Mouse (Mus musculus): Measurements from ENCODE around the gene Sidt1. TPM values are rescaled to one million over a fixed set of nuclear protein-coding genes. Genes with fewer than 3 reads are reported as not detected.

The Sidt1 gene
- total RNA-seq (2014; fragmentation: Nextera tagmentation) (1.7 and 2.0 TPM in 2 replicates), total RNA-seq (2017) (not detected in 2 replicates)

DNA sequence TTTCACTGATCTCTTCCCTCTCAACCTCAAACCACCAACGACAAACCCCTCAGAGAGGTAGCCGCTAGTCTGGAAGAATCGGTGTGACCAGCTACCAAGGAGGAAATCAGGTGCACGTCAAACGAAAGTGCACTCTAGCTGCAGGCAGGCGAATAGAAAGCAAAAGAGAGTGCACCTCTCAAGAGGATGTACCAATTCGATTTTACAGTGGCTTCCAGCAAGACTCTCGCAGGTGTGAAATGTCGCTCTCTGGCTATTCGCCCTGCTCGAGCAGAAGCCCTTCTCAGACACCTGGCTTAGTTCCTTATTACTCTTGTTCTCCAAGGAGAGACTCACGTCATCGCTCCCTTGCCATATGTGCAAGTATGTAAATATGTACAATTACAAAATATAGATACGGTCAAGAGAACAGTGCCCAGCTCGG lies at the start of gene Sidt1:
TSS of gene Sidt1 (minus strand) at position 336 of the 424 bp plus-strand sequence.
- ATAC-seq (replicated peaks; ENCODE audit: low FRiP score, low TSS enrichment, poor library complexity, severe bottlenecking): peak; percentile 32; the same call in 1 of the 2 replicates

DNA sequence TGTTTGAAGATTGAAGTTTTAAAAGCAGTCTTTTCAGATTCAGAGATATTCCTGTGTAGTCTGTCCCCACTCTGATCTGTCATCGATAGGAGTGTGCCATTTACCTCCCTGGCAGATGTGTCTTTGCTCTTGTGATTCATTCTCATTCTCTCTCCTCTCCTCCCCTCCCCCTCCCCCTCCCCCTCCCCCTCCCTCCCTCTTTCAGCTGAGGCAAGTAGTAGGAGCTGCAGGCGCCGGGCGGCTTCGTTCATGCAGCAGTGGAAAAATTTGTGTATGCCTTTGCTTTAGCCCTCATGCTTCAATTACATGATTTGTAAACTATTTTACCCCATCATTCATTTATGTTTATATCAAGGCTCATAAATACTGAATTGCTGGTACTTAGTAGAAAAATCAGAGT lies 48.6 kb upstream of the Sidt1 start:
- no peak for ATAC-seq (replicated peaks; ENCODE audit: low FRiP score, low TSS enrichment, poor library complexity, severe bottlenecking)

DNA sequence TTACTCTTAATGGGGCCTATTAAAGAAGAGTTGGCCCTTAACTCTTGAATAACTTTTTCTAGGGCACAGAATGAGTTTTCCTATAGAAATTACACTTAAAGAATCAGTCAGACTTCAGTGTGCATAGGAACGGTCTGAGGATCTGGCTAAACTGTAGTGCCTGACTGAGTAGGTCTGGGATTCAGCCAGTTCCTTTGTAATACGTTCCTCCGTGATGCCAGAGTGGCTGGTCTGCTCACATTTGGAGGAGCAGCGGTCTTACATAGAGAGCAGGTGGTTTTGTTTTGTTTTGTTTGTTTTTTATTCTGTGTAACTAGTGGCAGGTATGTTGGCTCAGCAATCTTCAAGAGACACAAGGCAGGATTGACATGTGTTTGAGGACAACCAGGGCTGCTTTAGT lies 47.0 kb upstream of the Sidt1 start:
- ATAC-seq (replicated peaks; ENCODE audit: low FRiP score, low TSS enrichment, poor library complexity, severe bottlenecking): no peak

DNA sequence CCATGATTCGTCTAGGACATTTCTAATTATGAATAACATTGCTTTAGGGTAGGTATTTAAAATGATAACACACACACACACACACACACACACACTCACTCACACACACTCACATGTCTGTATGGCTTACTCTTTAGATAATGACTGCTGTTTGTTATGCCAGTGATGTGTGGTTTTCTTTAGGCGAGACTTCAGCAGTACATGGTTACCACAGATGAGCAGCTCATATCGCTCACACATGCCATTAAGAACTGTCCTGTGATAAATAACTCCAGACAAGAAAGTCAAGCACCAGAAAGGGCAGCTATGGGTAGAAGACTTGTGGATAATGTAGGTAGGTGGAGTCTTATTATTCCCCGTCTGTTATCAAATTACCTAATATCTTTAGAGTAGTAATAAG lies 42.5 kb upstream of the Sidt1 start:
- ATAC-seq (replicated peaks; ENCODE audit: low FRiP score, low TSS enrichment, poor library complexity, severe bottlenecking): peak; percentile 91

DNA sequence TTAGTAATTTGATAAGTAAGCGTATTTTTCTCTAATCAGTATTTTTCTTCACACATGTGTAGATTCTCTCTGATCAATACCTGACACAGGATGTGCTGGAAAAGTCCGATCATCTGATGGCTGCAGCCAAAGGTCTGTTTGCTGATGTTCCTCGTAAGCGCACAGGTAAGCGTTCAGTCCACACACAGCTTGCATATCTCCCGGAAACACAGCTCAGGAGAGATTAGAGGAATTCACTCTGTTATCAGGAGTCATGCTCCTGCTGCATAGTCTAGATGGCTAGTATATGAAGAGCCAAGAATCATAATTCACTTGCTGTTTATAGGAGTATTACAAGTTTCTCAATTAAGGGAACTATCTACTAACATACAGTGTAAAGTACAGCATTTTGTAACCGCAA lies 32.5 kb upstream of the Sidt1 start:
- peak; percentile 92 for ATAC-seq (replicated peaks; ENCODE audit: low FRiP score, low TSS enrichment, poor library complexity, severe bottlenecking)

DNA sequence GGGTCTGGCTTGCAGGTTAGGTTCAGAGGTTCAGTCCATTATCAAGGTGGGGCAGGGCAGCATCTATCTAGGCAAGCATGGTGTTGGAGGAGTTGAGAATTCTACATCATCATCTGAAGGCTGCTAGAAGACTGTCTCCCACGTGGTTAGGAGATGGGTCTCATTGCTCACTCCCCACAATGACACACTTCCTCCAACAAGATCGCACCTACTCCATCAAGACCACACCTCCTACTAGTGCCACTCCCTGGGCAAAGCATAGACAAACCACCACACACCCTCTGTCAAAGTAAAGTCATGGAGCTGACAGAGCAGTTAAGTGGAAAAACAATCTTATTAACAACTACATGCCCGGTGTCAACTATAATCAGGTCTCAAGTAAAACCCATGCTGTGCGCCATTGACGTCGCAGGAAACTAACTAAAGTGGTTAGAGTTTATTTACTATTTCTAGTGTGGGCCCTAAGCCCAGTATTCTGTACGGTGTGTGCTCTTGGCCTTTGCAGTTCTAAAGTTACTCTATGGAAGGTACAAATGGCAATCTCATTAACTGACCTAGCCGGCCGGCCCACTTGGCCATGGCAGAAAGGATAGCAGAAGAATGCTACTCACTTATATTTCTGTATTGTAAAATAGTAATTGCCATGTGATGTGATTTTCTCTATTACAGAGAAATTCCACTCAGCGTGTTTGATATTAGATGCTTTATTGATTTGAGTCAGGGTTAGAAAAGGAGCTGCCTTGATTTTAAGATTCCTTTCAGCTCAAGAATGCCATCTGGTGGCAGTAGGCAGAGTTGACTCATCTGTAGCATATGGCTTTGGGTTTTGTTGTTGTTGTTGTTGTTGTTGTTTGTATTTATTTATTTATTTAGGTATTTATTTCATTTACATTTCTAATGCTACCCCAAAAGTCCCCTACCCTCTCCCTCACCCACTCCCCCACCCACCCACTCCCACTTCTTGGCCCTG lies 29.2 kb upstream of the Sidt1 start:
- ATAC-seq (replicated peaks; ENCODE audit: low FRiP score, low TSS enrichment, poor library complexity, severe bottlenecking): no peak

DNA sequence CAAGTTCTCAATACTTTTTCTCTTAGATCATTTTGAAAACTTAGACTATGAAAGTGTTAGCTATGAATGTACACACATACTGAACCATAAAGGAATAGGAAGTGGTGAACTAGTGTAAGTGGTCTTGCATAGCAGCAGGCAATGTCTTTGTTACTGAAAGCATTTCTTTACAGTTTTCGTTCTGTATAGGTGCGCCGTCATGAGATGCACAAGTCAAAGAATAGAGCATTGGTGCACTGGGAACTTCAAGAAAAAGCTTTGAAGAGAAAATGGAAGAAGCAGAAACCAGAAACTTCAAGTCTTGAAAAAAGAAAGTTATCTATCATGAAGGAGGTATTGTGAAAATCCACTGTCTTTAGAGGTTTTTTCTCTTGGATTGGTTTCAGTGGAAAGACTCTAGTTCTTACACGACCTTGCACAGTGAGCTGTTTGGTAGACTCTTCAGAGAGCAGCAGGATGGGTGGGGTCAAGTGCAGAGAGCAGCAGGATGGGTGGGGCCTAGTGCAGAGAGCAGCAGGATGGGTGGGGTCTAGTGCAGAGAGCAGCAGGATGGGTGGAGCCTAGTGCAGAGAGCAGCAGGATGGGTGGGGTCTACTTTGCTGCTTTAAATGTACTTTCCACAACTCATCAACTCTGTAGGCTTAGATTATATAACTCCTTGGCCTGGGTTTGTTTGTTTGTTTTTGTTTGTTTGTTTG lies 24.7 kb upstream of the Sidt1 start:
- peak; percentile 100 for ATAC-seq (replicated peaks; ENCODE audit: low FRiP score, low TSS enrichment, poor library complexity, severe bottlenecking)

DNA sequence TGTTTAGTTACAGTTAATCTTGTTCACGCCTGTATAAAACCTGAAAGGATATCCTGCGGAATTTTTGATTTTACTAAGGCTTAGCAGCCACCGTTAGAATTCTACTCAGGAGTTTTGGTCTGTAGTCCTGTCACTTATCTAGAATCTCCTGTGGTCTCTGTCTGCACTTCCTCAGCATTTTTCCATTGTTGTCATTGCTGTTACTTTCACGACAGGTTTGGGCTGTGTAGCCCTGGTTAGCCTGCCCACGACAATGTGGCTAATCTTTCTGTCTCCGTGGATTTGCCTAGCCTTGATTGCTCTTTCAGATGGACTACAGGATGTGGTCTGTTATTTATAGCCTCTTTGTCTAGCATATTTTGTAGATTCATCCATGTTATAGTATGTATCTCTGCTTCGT lies 23.3 kb upstream of the Sidt1 start:
- ATAC-seq (replicated peaks; ENCODE audit: low FRiP score, low TSS enrichment, poor library complexity, severe bottlenecking): peak; percentile 44; the same call in 1 of the 2 replicates

DNA sequence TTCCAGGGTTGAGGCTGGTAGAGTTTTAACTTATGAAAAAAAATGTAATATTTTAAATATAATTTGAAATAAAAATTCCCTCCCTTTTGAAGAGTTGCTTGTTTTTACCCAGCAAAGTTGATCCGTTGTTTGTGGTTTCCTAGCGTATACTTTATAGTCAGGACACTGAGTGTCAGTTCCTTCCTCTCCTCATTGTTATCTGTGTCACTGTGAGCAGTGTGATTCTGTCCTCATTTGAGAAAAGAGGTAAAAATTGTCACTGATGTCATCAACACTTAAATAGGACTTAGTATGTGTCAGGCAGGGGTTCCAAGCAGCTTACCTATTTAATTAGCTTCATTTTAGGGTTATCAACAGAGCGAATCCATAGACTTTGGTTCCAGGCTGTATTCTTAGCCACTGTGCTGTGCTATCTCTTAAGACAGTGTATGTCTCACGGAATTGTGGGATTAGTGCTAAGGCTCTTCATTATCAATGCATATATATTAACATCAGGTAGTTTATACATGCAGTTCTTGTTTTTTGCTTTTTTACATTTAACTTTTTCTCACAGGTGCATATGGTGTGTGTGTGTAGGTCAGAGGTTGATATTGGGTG lies 16.9 kb upstream of the Sidt1 start:
- ATAC-seq (replicated peaks; ENCODE audit: low FRiP score, low TSS enrichment, poor library complexity, severe bottlenecking): peak; percentile 31

DNA sequence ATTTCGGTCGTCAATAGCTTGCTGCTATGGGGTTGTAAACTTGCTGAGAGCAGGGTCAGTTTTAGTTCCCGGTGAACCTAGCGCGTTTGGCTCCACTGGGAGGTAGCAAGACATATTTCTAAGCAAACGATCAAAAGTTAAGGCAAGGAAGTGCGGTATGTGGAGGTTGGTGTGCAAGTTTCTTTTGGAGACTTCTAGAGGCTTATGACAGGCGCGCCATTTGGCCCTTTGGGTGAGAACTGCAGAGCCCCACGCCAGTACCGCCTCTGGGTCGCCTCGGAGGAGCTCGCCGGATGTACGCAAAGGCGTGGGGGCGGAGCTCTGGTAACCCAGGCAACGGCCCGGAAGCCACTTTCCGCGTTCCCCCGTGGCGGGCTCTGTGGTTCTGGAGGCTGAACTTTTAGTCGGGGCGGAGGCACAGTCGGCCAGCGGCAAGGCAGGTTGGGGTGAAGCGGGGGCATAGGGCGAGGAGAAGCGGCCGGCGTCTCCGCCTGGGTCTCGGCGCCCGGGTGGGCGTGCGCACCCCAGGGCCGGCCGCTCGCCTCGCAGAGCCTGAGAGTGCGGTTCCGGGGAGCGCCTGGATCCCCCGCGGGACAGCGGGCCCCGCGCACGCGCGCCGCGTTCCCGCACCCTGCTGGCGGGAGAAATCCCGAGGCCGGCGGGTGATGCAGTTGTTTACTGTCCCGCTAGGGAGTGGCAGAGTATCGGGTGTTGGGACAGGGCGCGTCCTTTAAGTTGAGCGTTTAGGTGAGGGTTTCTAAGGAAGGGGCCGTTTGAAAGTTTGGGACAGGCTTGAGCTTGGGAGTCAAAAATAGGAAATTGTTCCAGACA lies 14.3 kb upstream of the Sidt1 start, which contains the start of gene Spice1:
TSS of gene Spice1 (plus strand) at position 51 of the 831 bp plus-strand sequence.
- ATAC-seq (replicated peaks; ENCODE audit: low FRiP score, low TSS enrichment, poor library complexity, severe bottlenecking): peak; percentile 94

DNA sequence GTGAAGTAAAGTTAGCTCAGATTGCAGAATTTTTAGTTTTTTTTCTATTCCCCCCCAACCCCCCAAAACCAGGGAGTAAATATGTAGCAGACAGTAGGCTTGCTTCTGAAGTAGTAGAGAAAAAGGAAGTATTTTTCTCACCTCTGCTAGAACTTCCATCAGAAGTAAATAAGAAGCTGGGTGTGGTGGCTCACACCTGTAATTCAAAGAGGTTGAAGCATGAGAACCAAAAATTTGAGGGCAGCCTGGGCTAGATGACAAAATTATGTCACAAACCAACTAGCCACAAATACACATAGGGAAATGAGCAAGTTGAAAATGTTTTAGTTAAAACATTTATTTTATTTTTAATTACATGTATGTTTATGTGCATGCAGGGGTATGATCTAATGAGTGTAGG lies 4.5 kb upstream of the Sidt1 start:
- no peak for ATAC-seq (replicated peaks; ENCODE audit: low FRiP score, low TSS enrichment, poor library complexity, severe bottlenecking)

DNA sequence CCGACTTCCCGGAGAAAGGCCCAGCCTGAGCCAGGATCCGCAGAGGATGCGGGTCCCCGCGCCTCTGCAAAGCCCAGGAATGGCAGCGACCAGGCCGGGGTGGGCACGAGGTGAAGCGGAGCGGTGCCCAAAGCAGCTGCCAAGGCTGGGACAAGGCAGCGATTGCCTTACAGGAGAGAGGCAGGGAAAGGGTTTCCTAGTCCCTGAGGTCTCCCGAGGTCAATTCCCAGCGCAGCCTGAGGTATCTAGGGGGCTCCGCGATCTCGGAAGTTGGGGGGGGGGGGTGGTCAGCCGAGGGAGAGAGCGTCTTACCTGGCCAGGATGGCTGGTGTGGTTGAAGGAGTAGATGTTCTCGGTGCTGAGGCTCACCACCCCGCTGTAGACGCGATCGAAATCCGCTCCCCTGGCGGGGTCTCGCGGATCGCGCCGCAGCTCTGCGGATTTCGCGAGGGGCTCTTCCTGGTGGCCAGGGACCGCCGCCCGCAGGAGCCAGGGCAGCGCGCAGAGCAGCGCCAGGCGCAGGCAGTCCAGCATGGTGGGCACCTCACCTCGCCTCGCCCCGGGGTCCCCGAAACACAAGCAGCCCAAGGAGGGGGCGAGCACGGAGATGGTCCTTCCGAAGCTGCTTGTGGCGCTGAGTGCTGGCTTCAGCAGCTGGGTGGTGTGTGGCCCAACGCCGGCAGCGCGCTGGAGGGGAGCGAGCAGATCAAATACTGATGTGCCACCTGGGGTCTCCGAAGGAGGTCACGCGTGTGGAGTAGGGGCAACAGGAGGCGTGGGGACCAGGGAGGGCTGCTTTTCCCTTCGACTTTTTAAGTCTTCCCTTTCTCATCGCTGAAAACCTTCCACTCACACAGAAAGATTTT lies 768 bp downstream of the Sidt1 start:
- peak; percentile 64 for ATAC-seq (replicated peaks; ENCODE audit: low FRiP score, low TSS enrichment, poor library complexity, severe bottlenecking)

DNA sequence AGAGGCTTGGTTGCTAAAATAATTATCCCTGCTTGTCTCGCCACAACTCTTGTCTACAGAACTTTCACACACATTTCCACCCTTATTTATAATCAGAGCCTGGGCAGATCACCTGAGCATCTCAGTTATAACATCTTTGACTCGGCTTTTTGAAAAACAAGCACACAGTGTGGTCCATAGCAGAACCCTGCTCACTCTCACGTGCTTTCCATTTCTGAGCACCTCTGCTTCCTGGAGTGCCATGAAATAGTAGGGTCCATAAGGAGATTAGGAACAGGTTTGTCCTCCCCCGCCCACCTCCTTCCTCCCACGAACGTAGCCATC lies 1.4 kb downstream of the Sidt1 start:
- ATAC-seq (replicated peaks; ENCODE audit: low FRiP score, low TSS enrichment, poor library complexity, severe bottlenecking): 0 out of 2 replicates have a peak, but pooled peaks have one; percentile 3

DNA sequence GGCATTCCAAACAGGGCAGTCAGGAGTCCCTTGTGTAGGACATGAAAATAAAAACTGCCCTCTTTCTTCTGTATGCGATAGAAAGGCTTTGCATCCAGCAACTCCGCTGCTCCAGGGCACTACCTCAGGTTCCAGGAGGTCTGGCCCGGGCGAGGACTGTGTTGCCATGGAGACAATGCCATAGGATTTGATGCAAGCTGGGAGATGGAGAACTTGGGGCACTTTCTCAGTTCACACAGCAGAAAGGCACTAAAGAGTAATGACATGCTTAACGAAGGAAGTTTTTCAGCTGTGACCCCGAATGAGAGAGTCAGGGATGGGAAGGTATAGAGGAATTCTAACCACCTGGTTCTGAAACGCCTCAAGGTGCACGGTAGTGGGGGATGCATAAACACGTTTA lies 1.8 kb downstream of the Sidt1 start:
- no peak for ATAC-seq (replicated peaks; ENCODE audit: low FRiP score, low TSS enrichment, poor library complexity, severe bottlenecking)

DNA sequence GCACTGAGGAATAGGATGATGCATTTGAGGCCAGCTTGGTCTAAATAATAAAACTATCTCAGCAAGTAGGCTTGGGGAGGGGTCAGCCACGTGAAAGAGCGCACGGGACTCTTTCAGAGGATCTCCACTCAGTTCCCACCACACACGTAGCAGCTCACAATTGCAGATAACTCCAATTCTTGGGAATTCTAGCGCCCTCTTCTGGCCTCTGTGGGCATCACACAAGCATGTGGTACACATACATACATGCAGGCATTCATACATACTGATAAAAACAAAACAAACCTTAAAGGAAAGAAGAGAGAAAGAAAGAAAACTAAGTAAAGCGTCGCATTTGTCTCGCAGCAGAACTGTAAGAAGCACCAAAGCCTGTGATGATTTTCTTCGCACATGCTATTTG lies 2.3 kb downstream of the Sidt1 start:
- ATAC-seq (replicated peaks; ENCODE audit: low FRiP score, low TSS enrichment, poor library complexity, severe bottlenecking): no peak

DNA sequence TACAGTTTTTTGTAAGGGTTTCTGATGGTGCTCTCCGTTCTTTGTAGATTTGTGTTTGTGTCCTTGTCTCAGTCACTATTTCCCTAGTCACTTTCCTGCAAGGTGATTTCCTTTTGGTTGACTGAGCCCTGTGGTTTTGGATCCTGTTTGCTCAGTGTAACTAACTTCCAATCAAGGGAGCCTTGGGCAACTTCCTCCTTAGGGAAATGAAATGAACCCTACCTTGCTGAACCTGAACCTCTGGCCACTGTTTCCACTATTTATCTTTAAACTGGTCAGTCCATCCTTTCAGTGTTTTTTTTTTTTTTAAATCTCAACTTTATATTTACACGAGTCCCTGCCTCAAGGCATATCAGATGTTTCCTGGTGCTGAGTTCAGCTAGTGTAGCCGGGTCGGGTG lies 4.4 kb downstream of the Sidt1 start:
- ATAC-seq (replicated peaks; ENCODE audit: low FRiP score, low TSS enrichment, poor library complexity, severe bottlenecking): no peak

DNA sequence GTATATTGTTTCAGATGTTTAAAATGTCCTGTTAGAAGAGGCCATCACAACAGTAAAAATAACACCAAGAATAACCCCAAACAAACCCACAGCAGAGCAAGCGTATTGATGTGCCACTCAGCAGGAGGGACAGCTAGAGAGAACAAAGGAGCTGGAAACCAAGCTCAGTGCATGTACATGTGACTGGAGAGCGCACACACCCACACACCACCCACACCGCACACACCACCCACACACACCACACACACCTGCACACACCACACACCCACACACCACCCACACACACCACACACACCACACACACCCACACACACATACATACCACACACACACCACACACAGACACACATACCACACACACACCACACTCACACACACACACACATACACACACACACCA lies 12.8 kb downstream of the Sidt1 start:
- ATAC-seq (replicated peaks; ENCODE audit: low FRiP score, low TSS enrichment, poor library complexity, severe bottlenecking): no peak

DNA sequence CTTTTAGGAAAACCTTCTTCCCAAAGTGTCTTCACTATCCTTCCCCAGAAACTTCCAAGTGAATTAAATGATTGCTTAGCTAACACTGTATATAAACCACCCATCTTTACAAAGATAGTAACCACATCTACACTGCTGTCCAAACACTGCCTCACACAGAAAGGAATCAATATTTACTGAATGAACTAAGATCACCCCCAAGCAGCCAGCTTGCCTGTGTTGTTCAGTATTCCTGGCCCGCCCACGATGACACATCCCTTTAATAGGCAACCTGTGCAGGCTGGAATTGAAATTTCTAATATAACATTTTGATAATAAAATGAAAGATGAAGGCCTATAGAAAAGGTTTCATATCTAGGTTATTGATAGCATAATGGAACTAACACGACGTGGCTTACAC lies 16.6 kb downstream of the Sidt1 start:
- ATAC-seq (replicated peaks; ENCODE audit: low FRiP score, low TSS enrichment, poor library complexity, severe bottlenecking): no peak

All from megakaryocyte-erythroid progenitor cell, adult 5-6 weeks (primary cell).